Mouse (Mus musculus): ENCODE data around the gene Cnrip1. TPM values are rescaled to one million over a fixed set of nuclear protein-coding genes. Genes with fewer than 3 reads are reported as not detected.

Cnrip1 gene
- total RNA-seq, 2 experiments from 2014 or later, result 4.3 to 5.1 TPM

GRCm38 (mm10) chr11:17106936-17107335 is 55.5 kb downstream of the Cnrip1 start:
- DNase-seq, result no peak

- DNase-seq, result no peak
These were observed 56.0 kb downstream of the Cnrip1 start for GRCm38 (mm10) chr11:17107359-17107758.

- no peak for DNase-seq
These were observed 61.2 kb downstream of the Cnrip1 start for GRCm38 (mm10) chr11:17112419-17113090.

GRCm38 (mm10) chr11:17126418-17126817 is 75.0 kb downstream of the Cnrip1 start:
- DNase-seq, result no peak

Other genes with a start within 250 kb of the Cnrip1 start
- under 1 TPM in 1 of 2 experiments, not detected in 1; 0.13 TPM for gene Fbxo48, start 100.2 kb upstream of the Cnrip1 start, total RNA-seq (2021)
- 1 to 10 TPM; 1.3 to 1.5 TPM for gene Plek, start 795 bp downstream of the Cnrip1 start, total RNA-seq (2021)
- gene Ppp3r1, start 107.7 kb downstream of the Cnrip1 start, total RNA-seq (2021), result 100 to 1,000 TPM; 140 to 141 TPM
- 1 to 10 TPM; 7.0 to 7.2 TPM for gene Wdr92, start 130.5 kb downstream of the Cnrip1 start, total RNA-seq (2021)
- 10 to 100 TPM; 44.0 to 45.6 TPM for gene Pno1, start 160.0 kb downstream of the Cnrip1 start, total RNA-seq (2021)
- gene C1d, start 206.0 kb downstream of the Cnrip1 start, total RNA-seq (2021), result 10 to 100 TPM; 29.5 to 30.4 TPM